Mouse (Mus musculus) urinary bladder, postnatal 36 days (tissue): ENCODE measurements around the gene Bend5.

Source experiments
- DNase-seq, 2 experiments: peaks; one replicate each; pipeline ENCODE4 v3.0.0; 2022; ENCODE audit warnings: low spot score in 2 of 2, mixed read lengths in 1 of 2

Bend5 gene

GRCm38 (mm10) chr4:111414818-111415488, at the start of gene Bend5:
TSS of gene Bend5 (plus strand) at chr4:111415006.
- peak; percentile 42 to 59 for DNase-seq

- DNase-seq: no peak
These were observed 47.0 kb upstream of the Bend5 start for GRCm38 (mm10) chr4:111367771-111368170.

- DNase-seq: no peak
These were observed 37.6 kb upstream of the Bend5 start for GRCm38 (mm10) chr4:111377159-111377558.

- DNase-seq: no peak
These were observed 36.7 kb upstream of the Bend5 start for GRCm38 (mm10) chr4:111378071-111378470.

GRCm38 (mm10) chr4:111383101-111383500, 31.7 kb upstream of the Bend5 start:
- no peak for DNase-seq

GRCm38 (mm10) chr4:111390736-111391135, 24.1 kb upstream of the Bend5 start:
- DNase-seq: no peak

GRCm38 (mm10) chr4:111399784-111400183, 15.0 kb upstream of the Bend5 start:
- no peak for DNase-seq

GRCm38 (mm10) chr4:111400676-111401075, 14.1 kb upstream of the Bend5 start:
- DNase-seq: no peak

- DNase-seq: no peak
These were observed 11.6 kb upstream of the Bend5 start for GRCm38 (mm10) chr4:111403243-111403642.

- no peak for DNase-seq
These were observed 4.1 kb upstream of the Bend5 start for GRCm38 (mm10) chr4:111410731-111411130.

- no peak for DNase-seq
These were observed 407 bp upstream of the Bend5 start for GRCm38 (mm10) chr4:111414399-111414798.

- DNase-seq: no peak
These were observed 1.3 kb downstream of the Bend5 start for GRCm38 (mm10) chr4:111416126-111416525.

- DNase-seq: no peak
These were observed 1.7 kb downstream of the Bend5 start for GRCm38 (mm10) chr4:111416551-111416950.

GRCm38 (mm10) chr4:111417716-111418115, 2.9 kb downstream of the Bend5 start:
- no peak for DNase-seq

- no peak for DNase-seq
These were observed 4.7 kb downstream of the Bend5 start for GRCm38 (mm10) chr4:111419476-111419875.

- no peak for DNase-seq
These were observed 5.2 kb downstream of the Bend5 start for GRCm38 (mm10) chr4:111420031-111420430.

GRCm38 (mm10) chr4:111420955-111421354, 6.1 kb downstream of the Bend5 start:
- DNase-seq: no peak

- DNase-seq: no peak
These were observed 7.0 kb downstream of the Bend5 start for GRCm38 (mm10) chr4:111421785-111422184.

GRCm38 (mm10) chr4:111424371-111424950, 9.7 kb downstream of the Bend5 start:
- no peak for DNase-seq

GRCm38 (mm10) chr4:111425170-111425569, 10.4 kb downstream of the Bend5 start:
- peak in 1 of 2 experiments; percentile 11 for DNase-seq

- DNase-seq: peak in 1 of 2 experiments; percentile 28
These were observed 16.4 kb downstream of the Bend5 start for GRCm38 (mm10) chr4:111431186-111431585.

- DNase-seq: no peak
These were observed 17.2 kb downstream of the Bend5 start for GRCm38 (mm10) chr4:111432013-111432412.

GRCm38 (mm10) chr4:111432417-111432816, 17.6 kb downstream of the Bend5 start:
- DNase-seq: no peak

GRCm38 (mm10) chr4:111441709-111442108, 26.9 kb downstream of the Bend5 start:
- no peak for DNase-seq
